Mouse (Mus musculus): ENCODE results near the gene Rps6kc1.
A peak's percentile ranks its signal among the peaks of the same experiment; 100 is the strongest.

The Rps6kc1 gene

GRCm38 (mm10) chr1:190763756-190764155 is 147.8 kb downstream of the Rps6kc1 start:
- no peak for DNase-seq (ENCODE audit: low read depth)

- no peak for DNase-seq (ENCODE audit: low read depth)
Measured at GRCm38 (mm10) chr1:190761786-190762185, 149.8 kb downstream of the Rps6kc1 start.

- DNase-seq (ENCODE audit: low read depth): no peak
Measured at GRCm38 (mm10) chr1:190757899-190758298, 153.7 kb downstream of the Rps6kc1 start.

- no peak for DNase-seq (ENCODE audit: low read depth)
Measured at GRCm38 (mm10) chr1:190751794-190752570, 159.6 kb downstream of the Rps6kc1 start.

- no peak for DNase-seq (ENCODE audit: low read depth)
Measured at GRCm38 (mm10) chr1:190748937-190749336, 162.6 kb downstream of the Rps6kc1 start.

GRCm38 (mm10) chr1:190741421-190741820 is 170.1 kb downstream of the Rps6kc1 start:
- DNase-seq (ENCODE audit: low read depth): no peak

GRCm38 (mm10) chr1:190732803-190733202 is 178.8 kb downstream of the Rps6kc1 start:
- DNase-seq (ENCODE audit: low read depth): no peak

- no peak for DNase-seq (ENCODE audit: low read depth)
Measured at GRCm38 (mm10) chr1:190729516-190730088, 182.0 kb downstream of the Rps6kc1 start.

- DNase-seq (ENCODE audit: low read depth): no peak
Measured at GRCm38 (mm10) chr1:190728111-190728651, 183.4 kb downstream of the Rps6kc1 start.

- DNase-seq (ENCODE audit: low read depth): no peak
Measured at GRCm38 (mm10) chr1:190727385-190727784, 184.2 kb downstream of the Rps6kc1 start.

GRCm38 (mm10) chr1:190724591-190725380 is 186.8 kb downstream of the Rps6kc1 start:
- DNase-seq (ENCODE audit: low read depth): no peak

- no peak for DNase-seq (ENCODE audit: low read depth)
Measured at GRCm38 (mm10) chr1:190723926-190724430, 187.6 kb downstream of the Rps6kc1 start.

- DNase-seq (ENCODE audit: low read depth): no peak
Measured at GRCm38 (mm10) chr1:190713848-190714247, 197.7 kb downstream of the Rps6kc1 start.

GRCm38 (mm10) chr1:190697576-190697975 is 214.0 kb downstream of the Rps6kc1 start:
- DNase-seq (ENCODE audit: low read depth): no peak

GRCm38 (mm10) chr1:190695589-190695988 is 216.0 kb downstream of the Rps6kc1 start:
- DNase-seq (ENCODE audit: low read depth): peak; percentile 1

- no peak for DNase-seq (ENCODE audit: low read depth)
Measured at GRCm38 (mm10) chr1:190690528-190691262, 220.9 kb downstream of the Rps6kc1 start.

- DNase-seq (ENCODE audit: low read depth): no peak
Measured at GRCm38 (mm10) chr1:190683060-190683459, 228.5 kb downstream of the Rps6kc1 start.

- no peak for DNase-seq (ENCODE audit: low read depth)
Measured at GRCm38 (mm10) chr1:190682021-190682926, 229.3 kb downstream of the Rps6kc1 start.

- no peak for DNase-seq (ENCODE audit: low read depth)
Measured at GRCm38 (mm10) chr1:190675455-190675854, 236.1 kb downstream of the Rps6kc1 start.

GRCm38 (mm10) chr1:190669099-190669498 is 242.5 kb downstream of the Rps6kc1 start:
- DNase-seq (ENCODE audit: low read depth): no peak

GRCm38 (mm10) chr1:190667821-190668220 is 243.7 kb downstream of the Rps6kc1 start:
- no peak for DNase-seq (ENCODE audit: low read depth)
